Mouse (Mus musculus) hindbrain, postnatal 0 days (tissue): Measurements from ENCODE around the gene Ccdc134. TPM values are rescaled to one million over a fixed set of nuclear protein-coding genes. Genes with fewer than 3 reads are reported as not detected.
A peak's percentile ranks its signal among the peaks of the same experiment; 100 is the strongest.

Source experiments
- ATAC-seq: fragments of 200-750 bp; cut with Nextera tagmentation; 2 replicates; pipeline ENCODE4 v1.8.0; 2017; ENCODE audit warnings: mild to moderate bottlenecking, moderate TSS enrichment, moderate library complexity
- DNase-seq: peaks from one replicate; pipeline ENCODE4 v3.0.0-alpha.2; 2015; ENCODE audit warnings: low spot score
- H3K27ac ChIP-seq: fragments of 300-500 bp; sonication (generic); 2 replicates; pipeline ENCODE4 v1.5.1; 2014; ENCODE audit warnings: mild to moderate bottlenecking
- H3K27me3 ChIP-seq: fragments of 300-500 bp; sonication (generic); 2 replicates; pipeline ENCODE4 v1.6.1; 2014; ENCODE audit warnings: low read length, mixed read lengths; ENCODE audit not compliant: insufficient read depth
- H3K36me3 ChIP-seq: fragments of 300-500 bp; sonication (generic); 2 replicates; pipeline ENCODE4 v1.6.1; 2014; ENCODE audit warnings: low read length, mixed read lengths; ENCODE audit not compliant: insufficient read depth
- H3K4me1 ChIP-seq: fragments of 300-500 bp; sonication (generic); 2 replicates; pipeline ENCODE4 v1.6.1; 2014; ENCODE audit warnings: antibody characterized with exemption, low read length, mixed read lengths; ENCODE audit not compliant: insufficient read depth
- H3K4me2 ChIP-seq: fragments of 300-500 bp; sonication (generic); 2 replicates; pipeline ENCODE4 v1.6.1; 2014; ENCODE audit warnings: low read depth, mild to moderate bottlenecking, low read length, moderate library complexity, mixed read lengths
- H3K4me3 ChIP-seq: fragments of 300-500 bp; sonication (generic); 2 replicates; pipeline ENCODE4 v1.5.1; 2014; ENCODE audit warnings: low read length
- H3K9ac ChIP-seq: fragments of 300-500 bp; sonication (generic); replicated peaks from 2 replicates; pipeline ENCODE4 v1.6.1; 2014; ENCODE audit warnings: mild to moderate bottlenecking, low read length, moderate library complexity, mixed read lengths
- H3K9me3 ChIP-seq: fragments of 300-500 bp; sonication (generic); 2 replicates; pipeline ENCODE4 v1.6.1; 2016; ENCODE audit warnings: low read length, mixed read lengths
- CTCF ChIP-seq: IDR thresholded peaks from 2 replicates; pipeline ENCODE4 v1.5.1; 2016; ENCODE audit warnings: antibody characterized with exemption, control low read depth, low read depth
- WGBS: fragments of 180-500 bp; shearing (Covaris S2); extraction: QIAGEN DNeasy Blood & Tissue Kit; methylation state at CpG from one replicate; pipeline ENCODE4 v1.1.7; 2014; 5-methylcytosine and 5-hydroxymethylcytosine counted together
- polyA plus RNA-seq: library from polyadenylated mRNA; unstranded; fragments of >200 nt; fragmentation: Nextera tagmentation; extraction: Ambion mirVana; gene quantifications from 2 replicates; pipeline ENCODE4 v1.2.1, GENCODE M21; 2015
- total RNA-seq: library from RNA; depleted of rRNA; stranded (reverse); fragments of >200 nt; gene quantifications from 2 replicates; pipeline ENCODE4 v1.2.3, GENCODE M21; 2014; rRNA removed

Ccdc134 gene
- total RNA-seq: 15.5 and 16.0 TPM in 2 replicates
- 6.4 and 8.4 TPM in 2 replicates for polyA plus RNA-seq

DNA sequence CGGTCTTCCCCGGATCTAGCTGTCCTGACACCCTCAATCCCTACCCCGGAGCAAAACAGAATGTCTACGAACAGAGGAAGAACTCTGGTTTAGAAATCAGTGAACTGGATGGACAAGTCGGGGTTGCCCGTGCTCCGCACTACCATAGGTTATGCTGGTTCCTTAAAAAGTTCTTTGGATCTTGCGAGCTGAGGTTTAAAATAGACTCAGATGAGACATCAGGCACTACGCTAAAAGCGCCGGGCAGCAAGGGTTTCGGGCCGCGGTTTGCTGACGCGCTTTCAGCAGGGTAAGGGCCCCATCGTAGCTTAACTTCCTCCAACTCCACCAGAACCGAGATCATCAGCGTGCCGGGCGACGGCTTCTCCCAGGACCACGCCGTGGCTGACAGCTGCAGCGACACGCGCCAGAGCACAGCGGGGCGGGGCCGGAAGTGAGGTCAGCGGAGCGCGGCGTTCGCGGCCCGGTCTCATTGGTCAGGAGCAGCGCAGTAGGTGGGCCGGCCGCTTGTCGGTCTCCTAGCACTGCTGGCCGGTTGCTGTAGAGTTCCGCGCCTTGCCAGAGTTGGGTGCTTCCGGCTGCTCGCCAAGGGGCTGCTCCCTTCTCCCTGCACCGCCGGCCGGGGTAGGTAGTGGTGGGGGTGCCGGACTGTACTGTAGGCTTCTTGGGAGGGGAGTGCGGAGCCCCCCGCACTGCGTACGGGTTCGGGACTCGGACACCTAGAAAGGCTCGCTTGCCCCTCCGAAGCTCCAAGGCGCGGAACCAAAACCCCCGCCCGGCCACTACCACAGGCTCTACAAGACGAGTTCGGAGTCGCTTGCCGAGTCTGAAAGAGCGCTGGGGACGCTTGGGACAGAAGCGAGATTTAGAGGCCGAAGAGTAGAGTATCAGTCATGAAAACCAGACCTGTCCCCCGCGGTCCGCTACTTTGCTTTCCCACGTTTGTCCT lies at the start of gene Ccdc134:
Gene Ccdc134, plus strand, starts transcription at position 497 of the 949 bp plus-strand sequence.
- H3K27ac ChIP-seq: peak within 1 kb of the TSS; percentile 68
- peak; percentile 97 for DNase-seq
- under 1% methylated on average over 71 of the region's 74 CpGs for WGBS
- peak; percentile 98 for ATAC-seq
- H3K27me3 ChIP-seq: no peaks in the 10 kb centered on the region
- peak within 1 kb of the TSS; percentile 74 for H3K4me3 ChIP-seq
- H3K9ac ChIP-seq: peak within 1 kb of the TSS; percentile 68
- peaks cover 4% of the 10 kb centered on the region; the same call in 1 of the 2 replicates for H3K4me1 ChIP-seq
- H3K4me2 ChIP-seq: peak within 1 kb of the TSS; percentile 84
- H3K9me3 ChIP-seq: no peaks in the 10 kb centered on the region
- no peak for TF ChIP-seq CTCF
- H3K36me3 ChIP-seq: no peaks in the 10 kb centered on the region

DNA sequence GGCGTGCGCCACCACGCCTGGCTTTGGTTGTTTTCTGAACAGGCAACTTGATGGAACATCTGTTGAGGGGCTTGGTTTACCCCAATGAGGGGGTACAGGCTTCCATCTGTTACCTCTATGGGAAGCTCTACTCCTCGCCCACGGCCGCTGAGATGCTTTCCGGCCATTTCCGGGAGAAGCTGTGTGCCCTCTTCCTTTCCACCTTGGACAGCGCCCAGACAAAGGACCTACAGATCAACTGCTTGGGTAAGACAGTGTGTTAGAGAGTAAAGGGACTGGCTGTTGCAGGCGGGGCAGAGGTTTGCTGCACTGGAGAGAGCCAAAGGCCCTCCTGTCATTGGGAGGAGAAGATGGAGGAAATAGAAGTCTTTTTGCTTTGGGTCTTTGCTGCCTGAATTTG lies 47.8 kb upstream of the Ccdc134 start:
- Histone ChIP-seq H3K27ac (no peak overlapping the region), H3K9ac (no peak overlapping the region), H3K4me2 (no peak overlapping the region), H3K9me3 (no peaks in the 10 kb centered on the region), H3K27me3 (no peaks in the 10 kb centered on the region), H3K4me1 (no peaks in the 10 kb centered on the region), H3K36me3 (no peaks in the 10 kb centered on the region), H3K4me3 (no peak overlapping the region)
- ATAC-seq (no peak), DNase-seq (no peak)
- no peak for TF ChIP-seq CTCF
- WGBS: 66% methylated on average over 10 of the region's 10 CpGs

DNA sequence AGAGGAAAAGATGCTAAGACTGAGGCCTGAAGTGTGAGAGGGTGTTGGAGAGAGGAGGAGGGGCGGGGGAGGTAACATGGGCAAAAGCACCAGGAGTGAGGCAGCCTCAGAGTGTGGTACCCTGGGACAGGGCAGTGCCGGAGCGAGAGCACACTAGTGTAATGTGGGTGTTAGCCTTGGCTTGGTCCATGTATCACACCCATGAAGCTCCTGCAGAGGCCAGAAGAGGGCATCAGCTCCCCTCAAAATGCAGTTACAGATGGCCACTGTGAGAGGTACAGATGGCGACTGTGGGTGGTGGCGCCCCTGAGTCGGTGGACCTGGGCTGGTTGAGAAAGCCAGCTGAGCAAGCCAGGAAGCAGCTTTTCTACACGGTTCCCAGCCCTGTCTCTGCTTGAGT lies 46.6 kb upstream of the Ccdc134 start:
- H3K4me1 ChIP-seq: no peaks in the 10 kb centered on the region
- no peak overlapping the region for H3K27ac ChIP-seq
- no peak overlapping the region for H3K4me3 ChIP-seq
- WGBS: 30% methylated on average over 7 of the region's 7 CpGs
- H3K27me3 ChIP-seq: no peaks in the 10 kb centered on the region
- no peaks in the 10 kb centered on the region for H3K36me3 ChIP-seq
- ATAC-seq (peak; percentile 68), DNase-seq (peak; percentile 56)
- TF ChIP-seq CTCF: peak; percentile 73
- H3K4me2 ChIP-seq: no peak overlapping the region
- no peak overlapping the region for H3K9ac ChIP-seq
- no peaks in the 10 kb centered on the region for H3K9me3 ChIP-seq

DNA sequence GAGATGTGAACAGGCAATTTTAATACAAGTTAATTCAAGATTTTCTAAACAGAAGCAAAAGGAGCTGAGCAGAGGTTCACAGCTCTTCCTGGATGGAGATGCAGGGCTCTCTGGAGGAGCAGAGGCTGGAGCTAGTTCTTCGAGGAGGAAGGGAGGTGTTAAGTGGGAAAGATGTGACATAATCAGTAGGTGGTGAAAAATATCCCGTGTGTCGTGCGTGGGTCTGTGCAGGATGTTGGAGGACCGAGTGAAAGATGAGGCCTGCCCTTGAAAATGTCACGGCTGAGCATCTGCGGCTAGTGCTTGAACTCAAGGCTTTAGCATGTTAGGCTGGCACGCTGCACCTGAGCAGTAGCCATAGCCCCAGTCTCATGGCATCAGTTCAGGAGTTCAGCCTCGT lies 42.1 kb upstream of the Ccdc134 start:
- Histone ChIP-seq H3K9me3 (no peaks in the 10 kb centered on the region), H3K9ac (no peak overlapping the region), H3K4me2 (no peak overlapping the region), H3K4me3 (no peak overlapping the region), H3K27me3 (no peaks in the 10 kb centered on the region), H3K27ac (no peak overlapping the region), H3K36me3 (no peaks in the 10 kb centered on the region), H3K4me1 (no peaks in the 10 kb centered on the region)
- ATAC-seq (no peak), DNase-seq (no peak)
- 88% methylated on average over 9 of the region's 9 CpGs for WGBS
- TF ChIP-seq CTCF: no peak

DNA sequence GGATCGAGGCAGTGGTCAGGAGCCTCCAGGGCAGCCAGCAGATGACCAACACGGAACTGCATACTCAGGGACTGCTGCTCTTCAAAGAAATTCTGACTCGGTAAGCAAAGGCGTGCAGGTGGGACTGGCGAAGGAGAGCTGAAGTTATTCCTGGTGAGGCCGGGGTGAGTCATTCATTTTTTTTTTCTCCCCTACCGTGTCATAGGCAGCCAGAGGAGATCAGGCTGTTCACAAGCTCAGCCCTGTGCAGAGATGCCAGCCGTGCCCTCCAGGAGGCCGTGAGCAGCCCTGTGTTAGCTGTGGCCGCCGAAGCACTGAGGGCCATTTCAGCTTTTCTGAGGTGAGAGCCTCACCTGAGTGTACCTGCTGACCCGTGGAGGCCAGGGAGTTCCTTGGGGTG lies 41.6 kb upstream of the Ccdc134 start:
- DNase-seq: no peak

DNA sequence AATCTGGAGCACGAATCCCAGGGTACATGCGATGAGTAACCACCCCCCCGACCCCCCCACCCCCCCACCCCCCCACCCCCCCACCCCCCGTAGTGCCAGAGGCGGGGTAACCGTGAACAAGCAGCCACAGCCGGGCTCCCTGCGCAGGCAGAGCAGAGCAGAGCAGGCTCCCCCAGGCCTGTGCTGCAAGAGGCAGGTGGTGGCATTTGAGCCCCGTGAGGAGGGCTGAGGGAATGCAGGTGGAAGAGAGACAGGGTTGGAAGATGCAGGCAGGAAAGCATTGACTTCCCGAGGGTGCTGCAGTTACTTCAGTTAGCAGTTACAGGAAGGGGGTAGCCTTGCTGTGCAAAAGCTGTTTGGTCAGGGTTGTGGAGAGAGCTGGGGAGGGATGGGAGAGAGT lies 40.5 kb upstream of the Ccdc134 start:
- TF ChIP-seq CTCF: peak; percentile 42
- Histone ChIP-seq H3K4me1 (no peaks in the 10 kb centered on the region), H3K27me3 (no peaks in the 10 kb centered on the region), H3K4me3 (no peak overlapping the region), H3K9me3 (no peaks in the 10 kb centered on the region), H3K27ac (no peak overlapping the region), H3K4me2 (no peak overlapping the region), H3K9ac (no peak overlapping the region), H3K36me3 (no peaks in the 10 kb centered on the region)
- peak; percentile 20 for DNase-seq
- WGBS: 10% methylated on average over 10 of the region's 10 CpGs
- ATAC-seq: no peak

More for the DNA sequence above, 41.6 kb upstream of the Ccdc134 start:
- no peak for TF ChIP-seq CTCF
- H3K4me3 ChIP-seq: no peak overlapping the region
- H3K4me2 ChIP-seq: no peak overlapping the region
- H3K27me3 ChIP-seq: no peaks in the 10 kb centered on the region
- WGBS: 81% methylated on average over 12 of the region's 12 CpGs
- no peak overlapping the region for H3K9ac ChIP-seq
- no peak for ATAC-seq
- H3K9me3 ChIP-seq: no peaks in the 10 kb centered on the region
- H3K36me3 ChIP-seq: no peaks in the 10 kb centered on the region
- H3K4me1 ChIP-seq: no peaks in the 10 kb centered on the region
- H3K27ac ChIP-seq: no peak overlapping the region

DNA sequence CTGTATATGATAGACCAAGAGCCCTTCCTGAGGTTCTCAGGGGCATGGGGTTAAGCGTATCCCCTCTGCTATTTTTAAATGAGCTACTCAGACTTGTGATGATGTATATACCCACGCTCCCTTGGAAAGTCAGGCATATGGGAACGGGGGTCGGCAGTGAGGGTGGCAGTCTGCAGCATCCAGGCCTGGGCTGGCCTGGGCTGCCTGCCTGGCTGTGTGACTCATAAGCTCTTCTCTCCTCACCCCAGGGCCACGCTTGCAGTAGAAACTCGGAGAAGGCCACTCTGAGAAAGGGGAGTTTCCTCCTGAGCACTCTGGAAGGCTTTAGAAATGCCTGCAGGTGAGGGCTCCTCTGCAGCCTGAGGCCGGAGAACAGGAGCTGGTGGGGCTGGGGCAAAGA lies 36.7 kb upstream of the Ccdc134 start:
- Histone ChIP-seq H3K4me3 (no peak overlapping the region), H3K27me3 (no peaks in the 10 kb centered on the region), H3K36me3 (no peaks in the 10 kb centered on the region), H3K9ac (no peak overlapping the region), H3K27ac (no peak overlapping the region), H3K9me3 (no peaks in the 10 kb centered on the region), H3K4me1 (no peaks in the 10 kb centered on the region), H3K4me2 (no peak overlapping the region)
- no peak for ATAC-seq
- 80% methylated on average over 7 of the region's 7 CpGs for WGBS
- TF ChIP-seq CTCF: no peak
- DNase-seq: no peak
